In genomic region chr3:139867030-139867429, GRCm38 (mm10) we compare ENCODE assay signal across 14 mouse cellular contexts.
DNase-seq lines count a peak whose midpoint lies in the region; ATAC-seq lines count a peak whose summit lies in the region.
"Had no signal": no experiment of that assay in that cellular context is flagged by ENCODE, and none has a peak within 500 bp of the region (broad histone marks: within the 10 kb centered on the region; RNA-seq: fewer than 3 reads in every experiment).

No protein-coding gene starts in this region.

- DNase-seq in neural tube, embryonic 11.5 days (ENCODE audit: low spot score): no peak
- DNase-seq in retina, postnatal 1 day: peak; percentile 40
- no peak for DNase-seq in spleen, adult 12 weeks (ENCODE audit: low spot score)
- DNase-seq in right cerebral cortex, adult 18-20 months: no peak
- DNase-seq: gastrocnemius, postnatal 14 days; kidney, postnatal 36 days; thymus, postnatal 4 days had no signal

- H3K4me3 ChIP-seq in forebrain, embryonic 13.5 days: no peak overlapping the region
- no peak overlapping the region for H3K4me3 ChIP-seq in forebrain, embryonic 16.5 days (replicated peaks; ENCODE audit: low read length)
- H3K4me3 ChIP-seq in neural tube, embryonic 11.5 days (ENCODE audit: low read depth, low read length): no peak overlapping the region
- H3K4me3 ChIP-seq in neural tube, embryonic 15.5 days (replicated peaks): no peak overlapping the region
- H3K4me3 ChIP-seq: embryonic facial prominence, embryonic 13.5 days; heart, embryonic 12.5 days; myocyte had no signal

- H3K27me3 ChIP-seq in forebrain, embryonic 13.5 days: no peaks in the 10 kb centered on the region
- no peaks in the 10 kb centered on the region for H3K27me3 ChIP-seq in forebrain, embryonic 16.5 days (replicated peaks; ENCODE audit: control insufficient read depth, insufficient read depth, low read length)
- no peaks in the 10 kb centered on the region for H3K27me3 ChIP-seq in neural tube, embryonic 11.5 days (ENCODE audit: control insufficient read depth, insufficient read depth, low read length)
- H3K27me3 ChIP-seq in neural tube, embryonic 15.5 days (replicated peaks): no peaks in the 10 kb centered on the region
- H3K27me3 ChIP-seq: embryonic facial prominence, embryonic 13.5 days; heart, embryonic 12.5 days had no signal

- ATAC-seq in forebrain, embryonic 13.5 days: 0 out of 2 replicates have a peak, but pooled peaks have one; percentile 33
- ATAC-seq in forebrain, embryonic 16.5 days: no peak
- ATAC-seq in neural tube, embryonic 11.5 days (ENCODE audit: insufficient read depth, low FRiP score, low TSS enrichment): 0 out of 2 replicates have a peak, but pooled peaks have one; percentile 49
- no peak for ATAC-seq in neural tube, embryonic 15.5 days (ENCODE audit: low FRiP score)
- peak; percentile 78; the same call in 1 of the 2 replicates for ATAC-seq in common myeloid progenitor, adult 5-6 weeks (replicated peaks; ENCODE audit: low read depth, poor library complexity, severe bottlenecking)

- WGBS in forebrain, embryonic 13.5 days: 78% methylated on average over 4 of the region's 4 CpGs
- 87% methylated on average over 4 of the region's 4 CpGs for WGBS in forebrain, embryonic 16.5 days
- 83% methylated on average over 4 of the region's 4 CpGs for WGBS in neural tube, embryonic 11.5 days
- 80% methylated on average over 4 of the region's 4 CpGs for WGBS in neural tube, embryonic 15.5 days

- H3K9ac ChIP-seq in forebrain, embryonic 13.5 days: no peak overlapping the region
- no peak overlapping the region for H3K9ac ChIP-seq in forebrain, embryonic 16.5 days (replicated peaks; ENCODE audit: low read depth, low read length)
- no peak overlapping the region for H3K9ac ChIP-seq in neural tube, embryonic 11.5 days (ENCODE audit: low read length)
- no peak overlapping the region for H3K9ac ChIP-seq in neural tube, embryonic 15.5 days (replicated peaks)
- H3K9ac ChIP-seq: embryonic facial prominence, embryonic 13.5 days; heart, embryonic 12.5 days had no signal

- no peaks in the 10 kb centered on the region for H3K36me3 ChIP-seq in forebrain, embryonic 13.5 days (ENCODE audit: poor library complexity, severe bottlenecking)
- H3K36me3 ChIP-seq in forebrain, embryonic 16.5 days (ENCODE audit: control insufficient read depth, insufficient read depth): no peaks in the 10 kb centered on the region
- no peaks in the 10 kb centered on the region for H3K36me3 ChIP-seq in neural tube, embryonic 11.5 days (ENCODE audit: control insufficient read depth, insufficient read depth, low read length)
- no peaks in the 10 kb centered on the region for H3K36me3 ChIP-seq in neural tube, embryonic 15.5 days
- H3K36me3 ChIP-seq: embryonic facial prominence, embryonic 13.5 days; heart, embryonic 12.5 days had no signal

- no peak overlapping the region for H3K27ac ChIP-seq in forebrain, embryonic 13.5 days
- H3K27ac ChIP-seq in forebrain, embryonic 16.5 days (ENCODE audit: low read length): no peak overlapping the region
- H3K27ac ChIP-seq in neural tube, embryonic 11.5 days (ENCODE audit: low read depth, low read length): no peak overlapping the region
- H3K27ac ChIP-seq in neural tube, embryonic 15.5 days (replicated peaks): no peak overlapping the region
- H3K27ac ChIP-seq: embryonic facial prominence, embryonic 13.5 days had no signal

- peaks cover 6% of the 10 kb centered on the region; the same call in 1 of the 2 replicates for H3K4me1 ChIP-seq in forebrain, embryonic 13.5 days
- H3K4me1 ChIP-seq in forebrain, embryonic 16.5 days (replicated peaks; ENCODE audit: control insufficient read depth, insufficient read depth, low read length): no peaks in the 10 kb centered on the region
- no peaks in the 10 kb centered on the region for H3K4me1 ChIP-seq in neural tube, embryonic 11.5 days (ENCODE audit: control insufficient read depth, insufficient read depth, low read length)
- 0 out of 2 replicates have a peak, but pooled peaks cover 3% of the 10 kb centered on the region for H3K4me1 ChIP-seq in neural tube, embryonic 15.5 days
- H3K4me1 ChIP-seq: embryonic facial prominence, embryonic 13.5 days; heart, embryonic 12.5 days had no signal

- H3K4me2 ChIP-seq in forebrain, embryonic 13.5 days: no peak overlapping the region
- H3K4me2 ChIP-seq in forebrain, embryonic 16.5 days (ENCODE audit: low read length): no peak overlapping the region
- H3K4me2 ChIP-seq in neural tube, embryonic 11.5 days (ENCODE audit: low read depth): no peak overlapping the region
- no peak overlapping the region for H3K4me2 ChIP-seq in neural tube, embryonic 15.5 days
- H3K4me2 ChIP-seq: embryonic facial prominence, embryonic 13.5 days; heart, embryonic 12.5 days had no signal

- H3K9me3 ChIP-seq in forebrain, embryonic 13.5 days (replicated peaks): no peaks in the 10 kb centered on the region
- H3K9me3 ChIP-seq in forebrain, embryonic 16.5 days (ENCODE audit: control insufficient read depth, low read length): no peaks in the 10 kb centered on the region
- no peaks in the 10 kb centered on the region for H3K9me3 ChIP-seq in neural tube, embryonic 11.5 days (ENCODE audit: control insufficient read depth, low read length)
- H3K9me3 ChIP-seq in neural tube, embryonic 15.5 days (replicated peaks): no peaks in the 10 kb centered on the region
- H3K9me3 ChIP-seq: embryonic facial prominence, embryonic 13.5 days; heart, embryonic 12.5 days had no signal

Comparison
In these comparisons a context has a peak if more than half of its experiments do, and no peak if none do; other contexts are left out.
1. ATAC-seq: peak in forebrain, embryonic 13.5 days (single experiment), neural tube, embryonic 11.5 days (single experiment) and common myeloid progenitor, adult 5-6 weeks (single experiment); none in forebrain, embryonic 16.5 days (single experiment) and neural tube, embryonic 15.5 days (single experiment).